Mouse (Mus musculus) brown adipose tissue, adult 24 weeks (tissue): ENCODE results near the gene Myg1. TPM values are rescaled to one million over a fixed set of nuclear protein-coding genes. Genes with fewer than 3 reads are reported as not detected.
A peak's percentile ranks its signal among the peaks of the same experiment; 100 is the strongest.
"Not testable (repeated sequence)": the region's sequence is repeated elsewhere in the genome, so short reads cannot be mapped to it uniquely, and the experiment has no call there.

Experiments used
- H3K27ac ChIP-seq: fragments of 200-500 bp; replicated peaks from 2 replicates; pipeline ENCODE4 v1.5.1; 2012; ENCODE audit warnings: low read depth, mild to moderate bottlenecking, low read length
- H3K4me1 ChIP-seq: fragments of 200-500 bp; 2 replicates; pipeline ENCODE4 v1.6.1; 2012; ENCODE audit warnings: low read length, mixed read lengths; ENCODE audit not compliant: control insufficient read depth, insufficient read depth, insufficient read length
- H3K4me3 ChIP-seq: fragments of 200-500 bp; 2 replicates; pipeline ENCODE4 v1.5.1; 2012; ENCODE audit warnings: low read depth, mild to moderate bottlenecking, low read length, moderate library complexity; ENCODE audit not compliant: insufficient read depth
- polyA plus RNA-seq: library from polyadenylated mRNA; stranded (reverse); fragments of >200 nt; gene quantifications from 2 replicates; pipeline ENCODE4 v1.2.4, GENCODE M21; 2012; ENCODE audit not compliant: missing spikeins, insufficient read depth, insufficient read length

Myg1 gene
- polyA plus RNA-seq, 1 experiment = 35.9 TPM

DNA sequence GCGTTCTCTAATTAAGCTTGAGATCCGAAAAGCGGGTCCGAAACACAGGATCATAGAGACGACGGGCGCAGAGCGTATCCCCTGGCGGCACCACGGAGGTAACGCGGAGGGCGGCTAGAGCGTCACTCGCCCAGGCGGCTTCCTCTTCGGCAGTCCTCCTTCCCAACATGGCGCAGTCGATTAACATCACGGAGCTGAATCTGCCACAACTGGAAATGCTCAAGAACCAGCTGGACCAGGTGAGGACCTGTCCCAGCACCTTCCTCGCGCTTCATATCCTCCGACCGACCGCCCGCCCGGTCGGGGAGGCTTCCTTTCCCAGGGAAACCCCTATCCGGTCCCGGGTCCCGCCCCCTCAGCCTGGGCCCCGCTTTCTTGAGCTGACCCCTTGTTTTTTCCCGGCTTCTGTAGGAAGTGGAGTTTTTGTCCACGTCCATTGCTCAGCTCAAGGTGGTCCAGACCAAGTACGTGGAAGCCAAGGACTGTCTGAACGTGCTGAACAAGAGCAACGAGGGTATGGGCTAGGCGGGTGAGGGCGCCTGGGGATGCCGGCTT, 5.4 kb upstream of the Myg1 start, which contains the start of gene Pfdn5:
Pfdn5 (plus strand) TSS at position 95 of the 555 bp plus-strand sequence.
- Histone ChIP-seq H3K4me3 (peak within 1 kb of the TSS; percentile 82), H3K27ac (peak within 1 kb of the TSS; percentile 85), H3K4me1 (peaks cover 5% of the 10 kb centered on the region; the same call in 1 of the 2 replicates)

- Histone ChIP-seq H3K4me3 (peak overlapping the region; percentile 82), H3K4me1 (peaks cover 5% of the 10 kb centered on the region; the same call in 1 of the 2 replicates), H3K27ac (peak overlapping the region; percentile 41; the same call in 1 of the 2 replicates)
Observed at GRCm38 (mm10) chr15:102326892-102327291, 4.6 kb upstream of the Myg1 start.

DNA sequence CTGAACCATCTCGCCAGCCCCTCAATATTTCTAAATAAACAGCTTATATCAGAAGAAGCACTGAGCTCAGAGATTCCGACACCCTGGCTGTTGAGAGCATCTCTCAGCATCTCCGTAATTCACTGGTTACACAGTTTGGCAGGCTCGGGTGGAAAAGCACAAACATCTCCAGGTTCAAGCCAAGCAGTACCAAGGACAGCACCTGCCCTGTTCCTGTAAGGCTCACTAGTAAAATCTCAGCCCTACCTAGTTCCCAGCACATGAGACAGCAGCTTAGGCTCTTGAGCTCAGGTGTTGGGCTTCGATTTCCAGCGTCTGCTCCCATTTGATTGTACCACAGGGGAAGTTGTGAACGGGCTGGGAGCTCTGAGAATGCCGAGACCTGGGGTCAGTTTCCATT, 3.7 kb downstream of the Myg1 start:
- H3K4me1 ChIP-seq = 0 out of 2 replicates have a peak, but pooled peaks cover 6% of the 10 kb centered on the region
- H3K27ac ChIP-seq = no peak overlapping the region
- H3K4me3 ChIP-seq = no peak overlapping the region

DNA sequence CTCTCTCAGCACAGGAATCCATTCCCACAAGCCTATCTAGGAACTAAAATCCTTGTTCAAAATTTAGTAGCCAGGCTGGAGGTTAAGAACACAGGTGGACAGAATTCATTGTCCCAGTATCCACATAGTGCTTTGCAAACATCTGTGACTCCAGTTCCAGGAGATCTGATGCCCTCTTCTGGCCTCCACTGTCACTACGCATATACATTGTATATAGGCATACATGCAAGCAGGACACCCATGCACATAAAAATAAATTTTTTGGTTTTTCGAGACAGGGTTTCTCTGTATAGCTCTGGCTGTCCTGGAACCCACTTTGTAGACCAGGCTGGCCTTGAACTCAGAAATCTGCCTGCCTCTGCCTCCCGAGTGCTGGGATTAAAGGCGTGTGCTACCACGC, 4.4 kb downstream of the Myg1 start:
- not testable (repeated sequence) for H3K4me1 ChIP-seq, H3K4me3 ChIP-seq, H3K27ac ChIP-seq

GRCm38 (mm10) chr15:102336946-102337345, 5.4 kb downstream of the Myg1 start:
- H3K4me3 ChIP-seq = no peak overlapping the region
- no peak overlapping the region for H3K27ac ChIP-seq
- H3K4me1 ChIP-seq = 0 out of 2 replicates have a peak, but pooled peaks cover 6% of the 10 kb centered on the region

GRCm38 (mm10) chr15:102339612-102340011, 8.1 kb downstream of the Myg1 start:
- Histone ChIP-seq H3K27ac (no peak overlapping the region), H3K4me3 (no peak overlapping the region), H3K4me1 (no peaks in the 10 kb centered on the region)

DNA sequence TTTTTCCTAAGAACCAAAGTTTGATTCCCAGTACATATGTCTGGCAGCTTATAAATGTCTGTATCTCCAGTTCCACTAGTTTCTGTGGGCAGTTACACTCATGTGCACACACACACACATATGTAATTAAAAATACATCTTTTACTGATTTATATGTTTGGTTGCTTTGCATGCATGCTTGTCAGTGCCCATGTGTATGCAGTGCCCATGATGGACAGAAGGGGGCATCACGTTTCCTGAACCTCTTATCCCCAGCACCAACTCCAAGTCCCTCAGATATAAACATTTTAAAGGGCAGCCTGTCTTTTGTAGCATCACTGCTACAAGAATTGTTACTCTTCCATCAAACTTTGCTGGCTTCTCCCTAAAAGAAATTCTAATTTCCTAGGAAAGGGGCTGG, 10.1 kb downstream of the Myg1 start:
- Histone ChIP-seq H3K27ac (no peak overlapping the region), H3K4me1 (no peaks in the 10 kb centered on the region), H3K4me3 (no peak overlapping the region)

DNA sequence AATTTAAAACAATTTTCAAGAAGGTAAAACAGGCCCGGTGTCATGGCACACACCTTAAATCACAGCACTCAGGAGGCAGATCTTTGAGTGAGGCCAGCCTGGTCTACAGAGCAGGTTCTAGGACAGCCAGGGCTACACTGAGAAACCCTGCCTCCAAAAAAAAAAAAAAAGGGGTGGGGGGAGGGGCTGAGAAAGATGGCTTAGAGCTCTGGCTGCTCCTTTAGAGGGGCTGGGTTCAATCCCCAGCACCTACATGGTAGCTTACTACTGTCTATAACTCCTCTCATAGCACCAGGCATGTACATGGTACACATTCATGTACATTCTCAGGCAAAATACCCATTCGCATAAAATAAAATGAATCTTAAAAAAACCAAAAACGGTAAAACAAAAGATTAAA, 13.0 kb downstream of the Myg1 start:
- Histone ChIP-seq H3K4me1 (no peaks in the 10 kb centered on the region), H3K4me3 (no peak overlapping the region), H3K27ac (no peak overlapping the region)

- Histone ChIP-seq H3K4me1 (no peaks in the 10 kb centered on the region), H3K27ac (no peak overlapping the region), H3K4me3 (no peak overlapping the region)
Observed at GRCm38 (mm10) chr15:102346444-102346843, 14.9 kb downstream of the Myg1 start.

DNA sequence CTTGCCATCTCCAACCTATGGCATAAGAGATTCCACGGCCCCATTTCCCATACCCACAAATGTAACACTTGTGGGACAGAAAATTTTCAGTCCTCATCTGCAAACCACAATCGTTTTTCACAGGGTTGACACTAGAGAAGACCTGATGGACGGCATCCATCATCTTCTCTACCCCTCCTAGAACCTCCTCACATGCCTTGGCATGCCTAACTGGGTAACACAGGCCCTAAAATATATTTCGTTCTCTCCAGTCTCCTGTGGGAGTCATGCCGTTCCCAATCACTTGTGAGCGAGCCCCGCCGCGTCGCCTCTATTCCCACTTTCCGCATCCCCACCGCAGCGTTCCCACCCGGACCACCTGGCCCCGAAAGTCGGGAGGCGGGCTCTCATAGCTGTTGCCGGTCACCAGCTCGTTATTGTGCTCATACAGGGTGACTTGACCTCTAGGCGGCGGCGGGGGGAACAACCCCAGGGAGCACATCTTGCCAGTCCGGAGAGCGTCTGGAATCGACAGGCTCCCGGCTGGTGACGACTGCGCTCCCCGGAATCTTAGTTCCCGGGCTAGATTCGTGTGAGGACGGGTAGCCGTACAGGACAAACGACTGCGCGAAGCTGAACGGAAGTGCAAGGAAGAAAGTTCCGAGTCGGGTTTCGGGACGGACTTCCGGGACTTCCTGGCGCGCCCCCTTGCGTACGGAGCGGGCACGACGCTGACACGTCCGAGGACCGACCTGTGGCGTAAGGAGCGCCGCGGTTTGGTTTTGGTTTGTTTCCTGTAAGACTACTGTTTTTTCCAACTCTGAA, 18.8 kb downstream of the Myg1 start, which contains the start of gene Aaas:
Aaas (minus strand) TSS at position 634 of the 804 bp plus-strand sequence.
- peaks cover 5% of the 10 kb centered on the region; the same call in 1 of the 2 replicates for H3K4me1 ChIP-seq
- peak within 1 kb of the TSS; percentile 82 for H3K4me3 ChIP-seq

DNA sequence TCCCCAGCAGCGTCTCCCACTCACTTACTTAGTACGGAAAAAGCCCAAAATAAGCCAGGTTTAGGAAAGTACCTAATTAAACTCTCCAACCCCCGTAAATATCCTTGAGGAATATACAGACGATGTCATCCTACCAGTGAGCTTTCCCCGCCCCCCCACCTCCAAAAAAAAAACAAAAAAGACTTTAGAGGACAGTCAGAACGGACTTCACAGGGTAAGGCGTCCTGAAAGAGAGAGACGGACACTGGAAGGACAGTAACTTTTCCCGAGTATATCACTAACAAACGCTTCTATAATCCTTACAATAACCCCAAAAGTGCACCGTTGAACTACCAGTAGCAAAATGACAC, 19.4 kb downstream of the Myg1 start:
- Histone ChIP-seq H3K4me3 (peak overlapping the region; percentile 64), H3K4me1 (peaks cover 5% of the 10 kb centered on the region; the same call in 1 of the 2 replicates), H3K27ac (peak overlapping the region; percentile 66)

More for the DNA sequence above, 18.8 kb downstream of the Myg1 start, which contains the start of gene Aaas:
- peak within 1 kb of the TSS; percentile 66 for H3K27ac ChIP-seq

DNA sequence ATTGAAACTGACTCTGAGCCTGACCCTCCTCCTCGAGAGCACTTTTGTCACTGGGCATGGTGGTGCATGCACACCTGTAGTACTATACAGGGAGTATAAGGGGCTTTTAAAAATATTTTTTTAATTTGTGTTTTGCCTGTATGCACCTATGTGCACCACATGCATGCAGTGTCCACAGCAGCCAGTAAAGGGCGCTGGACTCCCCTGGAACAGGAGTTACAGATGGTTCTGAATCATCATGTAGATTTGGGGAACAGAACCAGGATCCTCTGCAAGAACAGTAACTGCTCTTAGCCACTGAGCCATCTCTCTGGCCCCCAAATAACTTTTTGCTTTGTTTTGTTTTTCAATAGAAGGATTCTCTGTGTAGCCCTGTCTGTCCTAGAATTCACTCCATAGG, 20.7 kb downstream of the Myg1 start:
- Histone ChIP-seq H3K4me3 (no peak overlapping the region), H3K27ac (no peak overlapping the region)

GRCm38 (mm10) chr15:102353986-102354385, 22.5 kb downstream of the Myg1 start:
- no peak overlapping the region for H3K4me3 ChIP-seq
- H3K27ac ChIP-seq = no peak overlapping the region
- peaks cover 5% of the 10 kb centered on the region; the same call in 1 of the 2 replicates for H3K4me1 ChIP-seq

More for the DNA sequence above, 20.7 kb downstream of the Myg1 start:
- H3K4me1 ChIP-seq = peaks cover 5% of the 10 kb centered on the region; the same call in 1 of the 2 replicates

DNA sequence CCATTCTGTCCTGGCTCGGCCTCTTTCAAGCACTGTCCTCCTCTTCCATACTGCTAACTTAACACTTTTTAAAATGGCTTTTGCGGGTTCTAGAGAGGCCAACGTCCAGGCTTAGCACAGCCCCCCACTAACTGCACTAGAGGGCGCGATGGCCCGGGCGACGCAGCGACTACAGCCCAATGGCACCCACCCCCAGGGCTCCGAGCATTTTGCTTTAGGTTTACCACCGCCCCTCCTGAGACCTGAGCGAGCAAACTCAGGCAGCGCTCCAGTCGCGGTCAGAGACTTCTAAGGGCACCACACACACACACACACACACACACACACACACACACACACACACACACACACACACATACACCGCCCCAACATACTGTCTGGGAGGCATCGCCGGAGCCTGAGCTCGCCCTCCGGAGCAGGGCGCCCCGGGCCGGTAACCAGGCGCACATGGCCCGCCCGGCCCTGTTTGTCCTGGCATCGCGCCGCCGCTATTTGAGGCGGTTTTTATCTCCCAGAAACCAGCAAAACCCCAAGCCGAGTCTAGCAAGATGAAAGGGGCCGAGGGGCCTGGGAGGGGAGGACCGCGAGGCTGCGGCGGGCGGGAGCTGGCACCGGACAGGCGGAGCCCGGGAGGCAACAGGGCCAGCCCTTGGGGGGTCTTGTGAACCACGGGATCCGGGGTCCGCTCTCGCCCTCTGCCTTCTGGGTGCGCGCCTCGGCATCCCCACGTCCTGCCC, 23.8 kb downstream of the Myg1 start:
- H3K4me3 ChIP-seq = peak overlapping the region; percentile 61
- no peak overlapping the region for H3K27ac ChIP-seq
- H3K4me1 ChIP-seq = peaks cover 5% of the 10 kb centered on the region; the same call in 1 of the 2 replicates

GRCm38 (mm10) chr15:102355871-102356441, 24.4 kb downstream of the Myg1 start:
- Histone ChIP-seq H3K4me3 (peak overlapping the region; percentile 61), H3K27ac (no peak overlapping the region)

More at GRCm38 (mm10) chr15:102355871-102356441, 24.4 kb downstream of the Myg1 start:
- peaks cover 5% of the 10 kb centered on the region; the same call in 1 of the 2 replicates for H3K4me1 ChIP-seq
